Mouse (Mus musculus) frontal cortex, postnatal 36 days (tissue): ENCODE results near the gene Asxl2.
"Not testable (repeated sequence)": the region's sequence is repeated elsewhere in the genome, so short reads cannot be mapped to it uniquely, and the experiment has no call there.

Experiments
- DNase-seq, 2 experiments: peaks; one replicate each; pipeline ENCODE4 v3.0.0; 2022; ENCODE audit warnings: low spot score in 2 of 2

The Asxl2 gene

GRCm38 (mm10) chr12:3426530-3427034 lies at the start of gene Asxl2:
TSS of gene Asxl2 (plus strand) at chr12:3426857.
- peak; percentile 98 to 99 for DNase-seq

- no peak for DNase-seq
Measured at GRCm38 (mm10) chr12:3377190-3377589, 49.5 kb upstream of the Asxl2 start.

- no peak for DNase-seq
Measured at GRCm38 (mm10) chr12:3377755-3378154, 48.9 kb upstream of the Asxl2 start.

GRCm38 (mm10) chr12:3384860-3385259 lies 41.8 kb upstream of the Asxl2 start:
- no peak for DNase-seq

GRCm38 (mm10) chr12:3385271-3385670 lies 41.4 kb upstream of the Asxl2 start:
- no peak for DNase-seq

GRCm38 (mm10) chr12:3385940-3386339 lies 40.7 kb upstream of the Asxl2 start:
- peak in 1 of 2 experiments; percentile 56 for DNase-seq

- no peak for DNase-seq
Measured at GRCm38 (mm10) chr12:3387891-3388290, 38.8 kb upstream of the Asxl2 start.

GRCm38 (mm10) chr12:3389394-3389793 lies 37.3 kb upstream of the Asxl2 start:
- peak in 1 of 2 experiments; percentile 41 for DNase-seq

GRCm38 (mm10) chr12:3390071-3390470 lies 36.6 kb upstream of the Asxl2 start:
- no peak for DNase-seq

GRCm38 (mm10) chr12:3390577-3391262 lies 35.9 kb upstream of the Asxl2 start:
- DNase-seq = peak; percentile 85 to 88

GRCm38 (mm10) chr12:3391276-3391675 lies 35.4 kb upstream of the Asxl2 start:
- no peak for DNase-seq

- DNase-seq = no peak
Measured at GRCm38 (mm10) chr12:3393140-3393539, 33.5 kb upstream of the Asxl2 start.

- no peak for DNase-seq
Measured at GRCm38 (mm10) chr12:3396931-3397330, 29.7 kb upstream of the Asxl2 start.

- not testable (repeated sequence) for DNase-seq
Measured at GRCm38 (mm10) chr12:3405662-3406061, 21.0 kb upstream of the Asxl2 start.

GRCm38 (mm10) chr12:3406585-3406984 lies 20.1 kb upstream of the Asxl2 start:
- peak in 1 of 2 experiments; percentile 37 for DNase-seq

GRCm38 (mm10) chr12:3414956-3415355 lies 11.7 kb upstream of the Asxl2 start:
- DNase-seq = no peak

- no peak for DNase-seq
Measured at GRCm38 (mm10) chr12:3418761-3419160, 7.9 kb upstream of the Asxl2 start.

- no peak for DNase-seq
Measured at GRCm38 (mm10) chr12:3420519-3420918, 6.1 kb upstream of the Asxl2 start.

- DNase-seq = no peak
Measured at GRCm38 (mm10) chr12:3422786-3423185, 3.9 kb upstream of the Asxl2 start.

- DNase-seq = no peak
Measured at GRCm38 (mm10) chr12:3424179-3424578, 2.5 kb upstream of the Asxl2 start.

GRCm38 (mm10) chr12:3425375-3426341 lies 999 bp upstream of the Asxl2 start:
- DNase-seq = peak in 1 of 2 experiments; percentile 44
